Mouse (Mus musculus): ENCODE data around the gene Slc16a3. TPM values are rescaled to one million over a fixed set of nuclear protein-coding genes. Genes with fewer than 3 reads are reported as not detected.

Gene Slc16a3
- polyA plus RNA-seq, 1 experiment from 2014 or later, result 15.7 TPM

- WGBS, result 90% methylated on average over 4 of the region's 4 CpGs
- Histone ChIP-seq H3K9ac (no peak overlapping the region), H3K4me2 (no peak overlapping the region), H3K27ac (no peak overlapping the region), H3K9me3 (replicated peaks) (no peaks in the 10 kb centered on the region), H3K4me1 (0 out of 2 replicates have a peak, but pooled peaks cover 5% of the 10 kb centered on the region), H3K27me3 (no peaks in the 10 kb centered on the region), H3K36me3 (ENCODE audit: poor library complexity, severe bottlenecking) (peaks cover 9% of the 10 kb centered on the region; the same call in 1 of the 2 replicates), H3K4me3 (no peak overlapping the region)
- no peak for ATAC-seq
These were observed 19.8 kb upstream of the Slc16a3 start for GRCm38 (mm10) chr11:120928468-120928867.

GRCm38 (mm10) chr11:120931479-120931878, 16.8 kb upstream of the Slc16a3 start:
- no peaks in the 10 kb centered on the region for H3K27me3 ChIP-seq
- no peaks in the 10 kb centered on the region for H3K36me3 ChIP-seq (ENCODE audit: poor library complexity, severe bottlenecking)
- no peak overlapping the region for H3K4me2 ChIP-seq
- H3K27ac ChIP-seq, result no peak overlapping the region
- no peak overlapping the region for H3K9ac ChIP-seq
- WGBS, result 90% methylated on average over 4 of the region's 4 CpGs
- H3K4me3 ChIP-seq, result no peak overlapping the region
- H3K9me3 ChIP-seq (replicated peaks), result no peaks in the 10 kb centered on the region
- ATAC-seq, result no peak
- 0 out of 2 replicates have a peak, but pooled peaks cover 5% of the 10 kb centered on the region for H3K4me1 ChIP-seq

GRCm38 (mm10) chr11:120932564-120933398, 15.5 kb upstream of the Slc16a3 start, which contains the start of gene Ccdc57:
Gene Ccdc57 (minus strand): TSS chr11:120932872.
- peak within 1 kb of the TSS; percentile 70 for H3K4me3 ChIP-seq
- ATAC-seq, result peak; percentile 97
- no peaks in the 10 kb centered on the region for H3K36me3 ChIP-seq (ENCODE audit: poor library complexity, severe bottlenecking)
- no peaks in the 10 kb centered on the region for H3K27me3 ChIP-seq
- H3K9ac ChIP-seq, result peak within 1 kb of the TSS; percentile 79
- peak within 1 kb of the TSS; percentile 76 for H3K4me2 ChIP-seq
- 10% methylated on average over 44 of the region's 44 CpGs for WGBS
- no peak within 1 kb of the TSS for H3K27ac ChIP-seq
- 0 out of 2 replicates have a peak, but pooled peaks cover 5% of the 10 kb centered on the region for H3K4me1 ChIP-seq
- H3K9me3 ChIP-seq (replicated peaks), result no peaks in the 10 kb centered on the region

GRCm38 (mm10) chr11:120937976-120938375, 10.3 kb upstream of the Slc16a3 start:
- 100% methylated on average over 1 of the region's 1 CpGs for WGBS
- no peaks in the 10 kb centered on the region for H3K4me1 ChIP-seq
- H3K27ac ChIP-seq, result no peak overlapping the region
- no peaks in the 10 kb centered on the region for H3K36me3 ChIP-seq (ENCODE audit: poor library complexity, severe bottlenecking)
- no peaks in the 10 kb centered on the region for H3K9me3 ChIP-seq (replicated peaks)
- no peak overlapping the region for H3K4me3 ChIP-seq
- H3K4me2 ChIP-seq, result no peak overlapping the region
- no peak for ATAC-seq
- H3K9ac ChIP-seq, result no peak overlapping the region
- no peaks in the 10 kb centered on the region for H3K27me3 ChIP-seq

- no peaks in the 10 kb centered on the region for H3K4me1 ChIP-seq
- WGBS, result 64% methylated on average over 4 of the region's 4 CpGs
- H3K4me2 ChIP-seq, result no peak overlapping the region
- no peaks in the 10 kb centered on the region for H3K9me3 ChIP-seq (replicated peaks)
- no peak overlapping the region for H3K27ac ChIP-seq
- ATAC-seq, result no peak
- H3K36me3 ChIP-seq (ENCODE audit: poor library complexity, severe bottlenecking), result no peaks in the 10 kb centered on the region
- no peaks in the 10 kb centered on the region for H3K27me3 ChIP-seq
- H3K9ac ChIP-seq, result no peak overlapping the region
- no peak overlapping the region for H3K4me3 ChIP-seq
These were observed 9.5 kb upstream of the Slc16a3 start for GRCm38 (mm10) chr11:120938795-120939194.

- no peaks in the 10 kb centered on the region for H3K4me1 ChIP-seq
- no peak overlapping the region for H3K4me3 ChIP-seq
- H3K27me3 ChIP-seq, result no peaks in the 10 kb centered on the region
- H3K9me3 ChIP-seq (replicated peaks), result no peaks in the 10 kb centered on the region
- H3K27ac ChIP-seq, result no peak overlapping the region
- no peak overlapping the region for H3K4me2 ChIP-seq
- no peak for ATAC-seq
- H3K9ac ChIP-seq, result no peak overlapping the region
- WGBS, result 68% methylated on average over 6 of the region's 6 CpGs
- no peaks in the 10 kb centered on the region for H3K36me3 ChIP-seq (ENCODE audit: poor library complexity, severe bottlenecking)
These were observed 8.5 kb upstream of the Slc16a3 start for GRCm38 (mm10) chr11:120939712-120940341.

- no peak overlapping the region for H3K4me3 ChIP-seq
- no peak overlapping the region for H3K4me2 ChIP-seq
- no peak for ATAC-seq
- 89% methylated on average over 6 of the region's 6 CpGs for WGBS
- H3K9me3 ChIP-seq (replicated peaks), result no peaks in the 10 kb centered on the region
- H3K9ac ChIP-seq, result no peak overlapping the region
- no peaks in the 10 kb centered on the region for H3K27me3 ChIP-seq
- H3K4me1 ChIP-seq, result no peaks in the 10 kb centered on the region
- H3K27ac ChIP-seq, result no peak overlapping the region
- no peaks in the 10 kb centered on the region for H3K36me3 ChIP-seq (ENCODE audit: poor library complexity, severe bottlenecking)
These were observed 7.3 kb upstream of the Slc16a3 start for GRCm38 (mm10) chr11:120940959-120941358.

- H3K9me3 ChIP-seq (replicated peaks), result no peaks in the 10 kb centered on the region
- H3K4me1 ChIP-seq, result peaks cover 19% of the 10 kb centered on the region
- no peaks in the 10 kb centered on the region for H3K36me3 ChIP-seq (ENCODE audit: poor library complexity, severe bottlenecking)
- H3K4me3 ChIP-seq, result no peak overlapping the region
- no peak overlapping the region for H3K9ac ChIP-seq
- H3K27ac ChIP-seq, result no peak overlapping the region
- H3K4me2 ChIP-seq, result no peak overlapping the region
- 84% methylated on average over 7 of the region's 7 CpGs for whole genome bisulfite sequencing
- H3K27me3 ChIP-seq, result peaks cover 32% of the 10 kb centered on the region
- no peak for ATAC-seq
These were observed 3.0 kb upstream of the Slc16a3 start for GRCm38 (mm10) chr11:120945266-120945665.

GRCm38 (mm10) chr11:120945926-120946325, 2.4 kb upstream of the Slc16a3 start:
- H3K9me3 ChIP-seq (replicated peaks), result no peaks in the 10 kb centered on the region
- no peaks in the 10 kb centered on the region for H3K36me3 ChIP-seq (ENCODE audit: poor library complexity, severe bottlenecking)
- ATAC-seq, result no peak
- no peak overlapping the region for H3K4me2 ChIP-seq
- peaks cover 25% of the 10 kb centered on the region for H3K4me1 ChIP-seq
- no peak overlapping the region for H3K4me3 ChIP-seq
- no peak overlapping the region for H3K9ac ChIP-seq
- 94% methylated on average over 5 of the region's 5 CpGs for WGBS
- H3K27me3 ChIP-seq, result peaks cover 34% of the 10 kb centered on the region
- H3K27ac ChIP-seq, result no peak overlapping the region

GRCm38 (mm10) chr11:120948861-120949851, 876 bp downstream of the Slc16a3 start:
- peak overlapping the region; percentile 62 for H3K9ac ChIP-seq
- H3K4me1 ChIP-seq, result peaks cover 39% of the 10 kb centered on the region
- H3K27me3 ChIP-seq, result peaks cover 34% of the 10 kb centered on the region
- ATAC-seq, result no peak
- H3K36me3 ChIP-seq (ENCODE audit: poor library complexity, severe bottlenecking), result no peaks in the 10 kb centered on the region; the same call in 1 of the 2 replicates
- H3K4me2 ChIP-seq, result peak overlapping the region; percentile 70
- H3K9me3 ChIP-seq (replicated peaks), result no peaks in the 10 kb centered on the region
- peak overlapping the region; percentile 49 for H3K4me3 ChIP-seq
- no peak overlapping the region for H3K27ac ChIP-seq
- WGBS, result 1% methylated on average over 72 of the region's 75 CpGs

GRCm38 (mm10) chr11:120949863-120950262, 1.6 kb downstream of the Slc16a3 start:
- no peak overlapping the region for H3K27ac ChIP-seq
- ATAC-seq, result no peak
- peak overlapping the region; percentile 49 for H3K4me3 ChIP-seq
- no peaks in the 10 kb centered on the region for H3K9me3 ChIP-seq (replicated peaks)
- WGBS, result 8% methylated on average over 10 of the region's 10 CpGs
- H3K9ac ChIP-seq, result no peak overlapping the region
- H3K27me3 ChIP-seq, result peaks cover 34% of the 10 kb centered on the region
- peaks cover 1% of the 10 kb centered on the region for H3K36me3 ChIP-seq (ENCODE audit: poor library complexity, severe bottlenecking)
- peaks cover 39% of the 10 kb centered on the region for H3K4me1 ChIP-seq
- H3K4me2 ChIP-seq, result peak overlapping the region; percentile 70
